Mouse (Mus musculus) cortical plate, adult 2 months (tissue): ENCODE measurements around the gene Ptprt. TPM values are rescaled to one million over a fixed set of nuclear protein-coding genes. Genes with fewer than 3 reads are reported as not detected.

Experiments
- H3K27ac ChIP-seq: fragments of 200-500 bp; 2 replicates; pipeline ENCODE4 v1.5.1; 2012; ENCODE audit warnings: low read length, control low read depth, inconsistent platforms; ENCODE audit not compliant: insufficient read depth
- H3K4me1 ChIP-seq: fragments of 200-500 bp; 2 replicates; pipeline ENCODE4 v1.6.1; 2011; ENCODE audit warnings: low read length; ENCODE audit not compliant: control insufficient read depth, insufficient read depth
- H3K4me3 ChIP-seq: fragments of 200-500 bp; 2 replicates; pipeline ENCODE4 v1.5.1; 2011; ENCODE audit warnings: mild to moderate bottlenecking, low read length, control low read depth; ENCODE audit not compliant: insufficient read depth
- CTCF ChIP-seq: fragments of 200-500 bp; IDR thresholded peaks from 2 replicates; pipeline ENCODE4 v1.5.1; 2011; ENCODE audit warnings: mild to moderate bottlenecking, control low read depth, low read length; ENCODE audit not compliant: insufficient read depth; ENCODE audit errors: extremely low read depth
- POLR2A ChIP-seq: fragments of 200-500 bp; IDR thresholded peaks from 2 replicates; pipeline ENCODE4 v1.6.1; 2011; ENCODE audit warnings: mild to moderate bottlenecking, low read length, control low read depth; ENCODE audit not compliant: insufficient read depth; ENCODE audit errors: extremely low read depth
- polyA plus RNA-seq: library from polyadenylated mRNA; depleted of rRNA; stranded (reverse); fragments of >200 nt; gene quantifications from 2 replicates; pipeline ENCODE4 v1.2.3, GENCODE M21; 2012

Gene Ptprt
- polyA plus RNA-seq, 1 experiment: 24.0 TPM

GRCm38 (mm10) chr2:161511101-161511759, 1149.7 kb downstream of the Ptprt start:
- no peak for TF ChIP-seq POLR2A
- TF ChIP-seq CTCF: no peak
- Histone ChIP-seq H3K4me3 (peak overlapping the region; percentile 56), H3K4me1 (no peaks in the 10 kb centered on the region; the same call in 1 of the 2 replicates), H3K27ac (no peak overlapping the region; the same call in 1 of the 2 replicates)

- no peak overlapping the region for H3K27ac ChIP-seq
- TF ChIP-seq POLR2A (no peak), CTCF (no peak)
- peaks cover 2% of the 10 kb centered on the region; the same call in 1 of the 2 replicates for H3K4me1 ChIP-seq
- H3K4me3 ChIP-seq: peak overlapping the region; percentile 20
Measured at GRCm38 (mm10) chr2:161499097-161499899, 1161.6 kb downstream of the Ptprt start.

- H3K4me1 ChIP-seq: peaks cover 2% of the 10 kb centered on the region; the same call in 1 of the 2 replicates
- no peak overlapping the region for H3K27ac ChIP-seq
- TF ChIP-seq POLR2A (no peak), CTCF (no peak)
- H3K4me3 ChIP-seq: peak overlapping the region; percentile 20
Measured at GRCm38 (mm10) chr2:161498449-161499096, 1162.4 kb downstream of the Ptprt start.

- TF ChIP-seq POLR2A (no peak), CTCF (no peak)
Measured at GRCm38 (mm10) chr2:161481741-161482140, 1179.2 kb downstream of the Ptprt start.

GRCm38 (mm10) chr2:161480445-161480844, 1180.5 kb downstream of the Ptprt start:
- no peak overlapping the region for H3K4me3 ChIP-seq
- H3K4me1 ChIP-seq: no peaks in the 10 kb centered on the region
- TF ChIP-seq CTCF (no peak), POLR2A (no peak)
- H3K27ac ChIP-seq: no peak overlapping the region

More at GRCm38 (mm10) chr2:161481741-161482140, 1179.2 kb downstream of the Ptprt start:
- no peak overlapping the region for H3K27ac ChIP-seq
- H3K4me3 ChIP-seq: no peak overlapping the region
- H3K4me1 ChIP-seq: no peaks in the 10 kb centered on the region
